Mouse (Mus musculus) heart, embryonic 14.5 days (tissue): ENCODE measurements around the gene Tapbpl. TPM values are rescaled to one million over a fixed set of nuclear protein-coding genes. Genes with fewer than 3 reads are reported as not detected.
A peak's percentile ranks its signal among the peaks of the same experiment; 100 is the strongest.

ENCODE experiments used
- ATAC-seq: fragments of 200-750 bp; cut with Nextera tagmentation; 2 replicates; pipeline ENCODE4 v1.8.0; 2017; ENCODE audit warnings: low read depth, moderate TSS enrichment; ENCODE audit not compliant: insufficient number of reproducible peaks, insufficient read depth, low FRiP score
- H3K27ac ChIP-seq, 2 experiments: fragments of 200-500 bp in 1 of 2; fragments of 300-500 bp in 1 of 2; sonication (generic) in 1 of 2; replicated peaks in 1 of 2; 2 replicates each; pipeline ENCODE4 v1.5.1; 2012 to 2014; ENCODE audit warnings: low read depth in 2 of 2, low read length in 2 of 2, control low read depth in 1 of 2, mild to moderate bottlenecking in 1 of 2, mixed read lengths in 1 of 2; ENCODE audit not compliant: control insufficient read depth in 1 of 2, insufficient read depth in 1 of 2
- H3K27me3 ChIP-seq: fragments of 300-500 bp; sonication (generic); 2 replicates; pipeline ENCODE4 v1.6.1; 2014; ENCODE audit warnings: mild to moderate bottlenecking, low read length, control low read depth; ENCODE audit not compliant: control insufficient read depth, insufficient read depth
- H3K36me3 ChIP-seq: fragments of 300-500 bp; sonication (generic); 2 replicates; pipeline ENCODE4 v1.6.1; 2014; ENCODE audit warnings: mild to moderate bottlenecking, control low read depth, low read length, mixed read lengths; ENCODE audit not compliant: control insufficient read depth, insufficient read depth
- H3K4me1 ChIP-seq, 2 experiments: fragments of 200-500 bp in 1 of 2; fragments of 300-500 bp in 1 of 2; sonication (generic) in 1 of 2; 2 replicates each; pipeline ENCODE4 v1.6.1; 2012 to 2014; ENCODE audit warnings: low read length in 2 of 2, control low read depth in 1 of 2, mixed read lengths in 1 of 2; ENCODE audit not compliant: control insufficient read depth in 2 of 2, insufficient read depth in 2 of 2
- H3K4me2 ChIP-seq: fragments of 300-500 bp; sonication (generic); 2 replicates; pipeline ENCODE4 v1.6.1; 2014; ENCODE audit warnings: mild to moderate bottlenecking, low read length
- H3K4me3 ChIP-seq, 2 experiments: fragments of 200-500 bp in 1 of 2; fragments of 300-500 bp in 1 of 2; sonication (generic) in 1 of 2; 2 replicates each; pipeline ENCODE4 v1.5.1; 2012 to 2014; ENCODE audit warnings: low read length in 2 of 2, mild to moderate bottlenecking in 2 of 2, control low read depth in 1 of 2, low read depth in 1 of 2, moderate library complexity in 1 of 2; ENCODE audit not compliant: control insufficient read depth in 1 of 2, insufficient read depth in 1 of 2
- H3K9ac ChIP-seq: fragments of 300-500 bp; sonication (generic); 2 replicates; pipeline ENCODE4 v1.6.1; 2014; ENCODE audit warnings: mild to moderate bottlenecking, low read length
- H3K9me3 ChIP-seq: fragments of 300-500 bp; sonication (generic); 2 replicates; pipeline ENCODE4 v1.6.1; 2016; ENCODE audit warnings: low read length, control low read depth; ENCODE audit not compliant: control insufficient read depth
- WGBS: fragments of 180-500 bp; shearing (Covaris S2); extraction: QIAGEN DNeasy Blood & Tissue Kit; methylation state at CpG from one replicate; pipeline ENCODE4 v1.1.7; 2014; 5-methylcytosine and 5-hydroxymethylcytosine counted together
- microRNA-seq: library from miRNA; unstranded; fragments of <30 nt; microRNA quantifications from one replicate; pipeline ENCODE4, GENCODE M21; 2016
- polyA plus RNA-seq: library from polyadenylated mRNA; unstranded; fragments of >200 nt; fragmentation: Nextera tagmentation; extraction: Ambion mirVana; gene quantifications from 2 replicates; pipeline ENCODE4 v1.2.1, GENCODE M21; 2014

Gene Tapbpl
- polyA plus RNA-seq, 1 experiment from 2014 or later: 4.0 TPM

- H3K4me2 ChIP-seq: peak overlapping the region; percentile 90
- peak overlapping the region; percentile 86 to 100 for H3K27ac ChIP-seq
- H3K27me3 ChIP-seq: no peaks in the 10 kb centered on the region
- peak overlapping the region; percentile 92 for H3K9ac ChIP-seq
- ATAC-seq: no peak
- peak overlapping the region; percentile 75 to 80 for H3K4me3 ChIP-seq
- H3K4me1 ChIP-seq: peaks cover 2 to 21% of the 10 kb centered on the region in 2 experiments; a peak in 2 of 4 replicates
- no peaks in the 10 kb centered on the region for H3K9me3 ChIP-seq
- H3K36me3 ChIP-seq: peaks cover 69% of the 10 kb centered on the region
Observed at GRCm38 (mm10) chr6:125190816-125191215, 40.8 kb downstream of the Tapbpl start.

- Histone ChIP-seq H3K4me1 (peaks cover 2 to 12% of the 10 kb centered on the region in 2 experiments; a peak in 1 of 4 replicates), H3K9me3 (no peaks in the 10 kb centered on the region), H3K36me3 (peaks cover 88% of the 10 kb centered on the region), H3K27me3 (no peaks in the 10 kb centered on the region), H3K9ac (no peak overlapping the region), H3K4me3 (no peak overlapping the region), H3K4me2 (no peak overlapping the region), H3K27ac (no peak overlapping the region)
- 90% methylated on average over 10 of the region's 10 CpGs for WGBS
- ATAC-seq: no peak
Observed at GRCm38 (mm10) chr6:125186203-125186602, 45.5 kb downstream of the Tapbpl start.

GRCm38 (mm10) chr6:125182133-125182532 lies 49.5 kb downstream of the Tapbpl start:
- no peak overlapping the region for H3K4me2 ChIP-seq
- H3K36me3 ChIP-seq: peaks cover 100% of the 10 kb centered on the region
- H3K27me3 ChIP-seq: no peaks in the 10 kb centered on the region
- H3K27ac ChIP-seq: no peak overlapping the region
- 86% methylated on average over 5 of the region's 5 CpGs for WGBS
- H3K9ac ChIP-seq: no peak overlapping the region
- H3K9me3 ChIP-seq: no peaks in the 10 kb centered on the region
- no peaks in the 10 kb centered on the region for H3K4me1 ChIP-seq
- no peak for ATAC-seq
- no peak overlapping the region for H3K4me3 ChIP-seq

GRCm38 (mm10) chr6:125179601-125180000 lies 52.1 kb downstream of the Tapbpl start:
- Histone ChIP-seq H3K9me3 (no peaks in the 10 kb centered on the region), H3K9ac (no peak overlapping the region), H3K36me3 (peaks cover 100% of the 10 kb centered on the region), H3K27me3 (no peaks in the 10 kb centered on the region), H3K4me1 (no peaks in the 10 kb centered on the region), H3K27ac (no peak overlapping the region), H3K4me2 (no peak overlapping the region), H3K4me3 (no peak overlapping the region)
- ATAC-seq: no peak
- 95% methylated on average over 7 of the region's 7 CpGs for WGBS

- H3K4me2 ChIP-seq: no peak overlapping the region
- H3K36me3 ChIP-seq: peaks cover 100% of the 10 kb centered on the region
- H3K27ac ChIP-seq: no peak overlapping the region
- H3K9ac ChIP-seq: no peak overlapping the region
- no peaks in the 10 kb centered on the region for H3K27me3 ChIP-seq
- no peak for ATAC-seq
- WGBS: 93% methylated on average over 5 of the region's 5 CpGs
- no peaks in the 10 kb centered on the region for H3K4me1 ChIP-seq
- H3K4me3 ChIP-seq: no peak overlapping the region
- H3K9me3 ChIP-seq: no peaks in the 10 kb centered on the region
Observed at GRCm38 (mm10) chr6:125175469-125175868, 56.2 kb downstream of the Tapbpl start.

Small RNA genes lying within 50 kb of the gene (microRNA-seq; reads per million reads assigned to microRNA genes)
- gene Mir3098 (2.8 reads per million, percentile 3 among the genes with 10 or more reads in this experiment), gene Mir8113 (not detected)

Other genes with a start within 250 kb of the Tapbpl start
- 0.28 and 0.55 TPM in 2 replicates for gene Pianp, start 235.2 kb downstream of the Tapbpl start, polyA plus RNA-seq
- 6.6 and 7.2 TPM in 2 replicates for gene Zfp384, start 222.7 kb downstream of the Tapbpl start, polyA plus RNA-seq
- gene Ing4, start 192.1 kb downstream of the Tapbpl start, polyA plus RNA-seq: 67.1 and 76.1 TPM in 2 replicates
- 5.4 and 6.5 TPM in 2 replicates for gene Acrbp, start 182.2 kb downstream of the Tapbpl start, polyA plus RNA-seq
- gene Lpar5, start 163.9 kb downstream of the Tapbpl start, polyA plus RNA-seq: 0.36 TPM in 1 of 2 replicates, not detected in the other
- gene Chd4, start 135.9 kb downstream of the Tapbpl start, polyA plus RNA-seq: 58.6 and 67.4 TPM in 2 replicates
- gene Nop2, start 100.0 kb downstream of the Tapbpl start, polyA plus RNA-seq: 35.3 and 36.6 TPM in 2 replicates
- gene Iffo1, start 86.6 kb downstream of the Tapbpl start, polyA plus RNA-seq: 8.7 and 9.7 TPM in 2 replicates
- gene Gapdh, start 65.4 kb downstream of the Tapbpl start, polyA plus RNA-seq: 4,765 and 5,242 TPM in 2 replicates
- gene Ncapd2, start 40.2 kb downstream of the Tapbpl start, polyA plus RNA-seq: 66.0 and 67.5 TPM in 2 replicates
- gene Mrpl51, start 40.1 kb downstream of the Tapbpl start, polyA plus RNA-seq: 261 and 264 TPM in 2 replicates
- gene Vamp1, start 16.3 kb downstream of the Tapbpl start, polyA plus RNA-seq: 2.6 and 2.7 TPM in 2 replicates
- 2.5 and 3.2 TPM in 2 replicates for gene Cd27, start 5.2 kb upstream of the Tapbpl start, polyA plus RNA-seq
- gene Tuba3a, start 54.2 kb upstream of the Tapbpl start, polyA plus RNA-seq: not detected in 2 replicates
- 38.5 and 41.5 TPM in 2 replicates for gene Ltbr, start 82.0 kb upstream of the Tapbpl start, polyA plus RNA-seq
- gene Scnn1a, start 88.8 kb upstream of the Tapbpl start, polyA plus RNA-seq: 0.65 and 1.00 TPM in 2 replicates
- 41.4 and 43.5 TPM in 2 replicates for gene Tnfrsf1a, start 117.5 kb upstream of the Tapbpl start, polyA plus RNA-seq
- gene Plekhg6, start 148.9 kb upstream of the Tapbpl start, polyA plus RNA-seq: 0.05 TPM in 1 of 2 replicates, not detected in the other